Mouse (Mus musculus): ENCODE measurements at regions not wholly inside any gene's neighbourhood (a gene's known extent, or its start where the extent isn't known, plus 50 kb on each side); places are given as distances from the start of the nearest gene placed in this dataset.
A peak's percentile ranks its signal among the peaks of the same experiment; 100 is the strongest.

DNA sequence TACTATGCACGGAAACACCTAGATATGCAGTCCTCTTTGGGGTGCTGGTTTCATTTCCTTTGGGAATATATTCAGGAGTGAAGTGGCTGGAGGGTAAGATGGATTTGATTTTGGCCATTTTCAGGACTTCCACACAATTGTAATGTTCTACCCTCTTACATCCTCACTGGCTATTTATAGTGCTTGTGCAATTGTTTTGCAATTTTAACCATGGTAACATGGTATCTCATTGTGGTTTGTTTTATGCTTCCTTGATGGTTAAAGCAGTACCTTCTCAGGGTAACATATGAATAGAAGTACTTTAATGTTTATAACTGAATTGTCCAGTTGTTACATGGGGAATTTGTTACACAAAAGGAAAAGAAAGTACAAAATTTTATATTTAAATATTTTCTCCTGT, 135.3 kb upstream of the Nrp1 start:
- DNase-seq (ENCODE audit: low read depth, low spot score): no peak

DNA sequence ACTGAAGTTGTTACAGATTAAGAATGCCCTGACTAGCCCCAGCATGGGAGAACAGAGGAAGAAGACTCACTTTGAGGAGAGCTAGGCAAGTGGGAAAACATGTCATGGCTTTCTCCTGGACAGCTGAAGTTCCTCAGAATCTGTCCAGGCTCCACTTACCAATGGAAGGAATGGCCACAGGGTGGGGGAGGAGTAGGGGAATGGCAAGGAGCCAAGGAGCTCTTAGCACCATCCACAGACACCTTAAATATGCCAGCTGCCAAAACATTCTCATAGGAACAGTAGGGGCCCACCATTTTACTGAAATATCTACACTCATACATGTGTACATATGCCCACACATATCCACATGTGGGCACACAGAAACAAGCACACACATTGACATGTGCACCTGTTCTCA, 134.9 kb upstream of the Nrp1 start:
- DNase-seq (ENCODE audit: low read depth, low spot score): no peak

GRCm38 (mm10) chr8:128225123-128225522, 133.3 kb upstream of the Nrp1 start:
- DNase-seq (ENCODE audit: low read depth, low spot score): no peak

- DNase-seq (ENCODE audit: low read depth, low spot score): no peak
Measured at GRCm38 (mm10) chr8:128235071-128235470, 123.3 kb upstream of the Nrp1 start.

- DNase-seq (ENCODE audit: low read depth, low spot score): no peak
Measured at GRCm38 (mm10) chr8:128235527-128235926, 122.9 kb upstream of the Nrp1 start.

DNA sequence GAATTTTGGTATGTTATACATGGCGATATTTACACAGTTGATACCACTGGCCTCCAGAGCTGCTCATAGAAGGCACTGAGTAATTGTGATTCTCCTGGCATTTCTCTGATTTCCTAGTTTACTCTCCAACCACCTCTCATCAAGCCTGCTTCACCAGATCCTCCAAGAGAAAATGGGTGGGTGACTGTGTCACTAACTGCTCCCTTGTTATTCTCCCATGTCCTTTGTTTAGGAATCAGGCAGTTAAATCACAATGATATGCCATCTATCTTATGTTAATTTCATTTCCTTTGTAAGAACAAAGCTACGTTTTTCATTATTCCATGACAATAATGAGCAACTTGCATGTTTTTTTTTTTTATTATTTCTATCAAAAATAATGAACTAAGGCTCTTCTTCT, 122.3 kb upstream of the Nrp1 start:
- no peak for DNase-seq (ENCODE audit: low read depth, low spot score)

- no peak for DNase-seq (ENCODE audit: low read depth, low spot score)
Measured at GRCm38 (mm10) chr8:128238948-128239347, 119.5 kb upstream of the Nrp1 start.

DNA sequence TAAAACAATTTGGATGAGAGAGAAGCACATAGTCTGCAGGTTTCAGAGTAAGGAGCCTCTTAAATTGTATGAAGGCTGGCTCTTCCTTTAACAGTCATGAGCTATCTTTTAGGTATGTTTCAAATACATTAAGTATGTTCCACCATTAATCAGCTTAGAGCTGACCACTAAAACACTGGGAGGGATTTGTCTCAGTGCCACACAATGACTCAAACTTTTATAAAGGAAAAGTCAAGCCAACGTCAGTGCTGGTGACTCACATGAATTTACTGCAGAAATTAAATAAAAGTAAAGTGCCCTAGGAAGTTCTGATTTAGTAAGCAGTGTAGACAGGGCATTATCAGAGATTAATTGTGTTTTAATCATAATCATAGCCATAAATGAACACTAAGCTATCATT, 118.6 kb upstream of the Nrp1 start:
- DNase-seq (ENCODE audit: low read depth, low spot score): no peak

GRCm38 (mm10) chr8:128241200-128241599, 117.2 kb upstream of the Nrp1 start:
- DNase-seq (ENCODE audit: low read depth, low spot score): no peak

GRCm38 (mm10) chr8:128242465-128243251, 115.7 kb upstream of the Nrp1 start:
- DNase-seq (ENCODE audit: low read depth, low spot score): no peak

DNA sequence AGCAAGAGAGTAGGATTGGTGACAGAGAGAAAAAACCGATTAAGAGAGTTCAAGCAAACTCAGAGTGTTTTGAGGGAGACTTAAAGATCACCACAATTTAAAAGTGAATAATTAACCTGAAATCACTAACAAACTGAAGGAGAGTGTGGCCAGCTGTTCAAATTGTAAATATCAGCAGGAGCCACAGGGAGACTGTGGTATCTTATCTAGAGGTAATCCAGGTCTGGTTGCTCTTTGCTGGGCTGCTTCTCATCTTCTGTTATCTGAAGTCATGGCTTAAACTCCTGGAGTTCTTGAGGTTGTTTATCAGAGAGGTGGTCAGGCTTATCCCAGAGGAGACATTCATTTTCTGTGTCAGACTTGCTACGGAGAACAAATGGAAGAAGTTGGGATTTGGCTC, 106.7 kb upstream of the Nrp1 start:
- no peak for DNase-seq (ENCODE audit: low read depth, low spot score)

DNA sequence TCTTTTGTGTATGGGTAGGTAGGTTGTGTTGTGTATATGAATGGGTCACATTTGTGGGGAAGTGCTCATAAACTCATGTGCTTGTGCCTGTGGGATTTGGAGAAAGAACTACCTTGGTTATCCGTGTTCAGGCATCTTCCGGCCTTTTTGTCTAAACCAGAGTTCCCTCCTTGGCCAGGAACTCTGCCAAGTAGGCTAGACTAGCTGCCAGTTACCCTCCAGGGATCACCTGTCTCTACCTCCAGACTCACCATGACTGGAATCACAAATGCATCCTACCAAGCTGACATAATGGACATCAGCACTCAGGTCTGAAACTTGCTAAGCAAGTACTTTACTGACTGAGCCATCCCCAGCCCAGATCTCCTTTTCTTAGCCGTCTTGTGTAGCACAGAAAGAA, 97.6 kb upstream of the Nrp1 start:
- DNase-seq (ENCODE audit: low read depth, low spot score): no peak

DNA sequence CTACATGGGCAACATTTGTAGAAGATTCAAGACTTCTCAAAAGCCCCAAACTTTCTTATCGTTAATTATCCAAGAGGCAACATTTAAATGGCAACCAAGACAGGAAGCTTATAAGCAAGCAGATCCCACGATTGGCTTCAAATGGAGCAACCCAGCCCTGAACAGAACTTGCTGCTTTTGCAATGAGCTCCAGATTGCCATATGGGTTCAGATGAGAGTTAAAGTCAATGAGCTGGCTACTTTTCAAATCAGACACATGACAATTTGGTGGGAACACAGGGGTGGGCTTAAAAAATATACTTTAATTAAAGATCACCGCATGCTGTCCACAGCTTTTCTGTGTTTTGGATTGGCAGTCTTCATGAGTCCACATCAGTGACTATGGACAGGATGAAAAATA, 97.0 kb upstream of the Nrp1 start:
- DNase-seq (ENCODE audit: low read depth, low spot score): no peak

GRCm38 (mm10) chr8:128263251-128263947, 95.0 kb upstream of the Nrp1 start:
- no peak for DNase-seq (ENCODE audit: low read depth, low spot score)

GRCm38 (mm10) chr8:128267261-128267660, 91.1 kb upstream of the Nrp1 start:
- no peak for DNase-seq (ENCODE audit: low read depth, low spot score)

DNA sequence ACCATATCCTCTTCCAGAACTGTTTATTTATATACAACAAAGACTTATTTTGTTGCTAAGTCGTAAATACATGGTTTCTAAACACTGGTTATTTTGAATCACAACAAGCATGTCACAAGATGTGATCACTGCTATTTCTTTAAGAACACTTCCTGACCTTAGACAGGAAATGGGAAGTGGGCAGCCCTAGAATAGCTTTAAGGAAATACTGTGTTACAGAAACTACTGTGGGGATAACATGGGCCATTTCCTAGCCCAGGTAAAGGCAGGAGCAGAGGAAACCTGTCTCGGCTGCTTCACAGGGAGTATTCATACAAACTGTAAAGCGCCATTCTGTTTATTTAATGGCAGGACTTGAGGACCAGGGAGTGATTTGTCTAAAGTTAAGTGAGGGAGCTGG, 90.4 kb upstream of the Nrp1 start:
- peak; percentile 10 for DNase-seq (ENCODE audit: low read depth, low spot score)

DNA sequence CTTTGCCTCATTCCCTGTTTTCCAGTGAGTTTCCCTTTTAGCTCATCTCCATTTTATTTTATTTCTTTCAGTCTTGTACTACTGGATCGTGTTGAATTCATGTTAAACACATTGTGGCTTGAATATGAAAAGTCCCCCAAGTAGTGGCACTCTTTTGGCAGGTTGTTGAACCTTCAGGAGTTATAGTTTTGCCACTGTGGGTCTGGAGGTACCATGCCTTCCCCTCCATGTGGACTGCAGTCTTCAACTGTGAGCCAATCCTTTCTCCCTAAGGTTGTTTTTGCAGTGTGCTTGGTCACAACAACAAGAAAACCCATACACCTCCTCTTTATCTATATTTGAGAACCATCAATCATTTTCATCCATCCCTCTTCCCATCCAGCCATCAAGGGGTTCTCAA, 88.9 kb upstream of the Nrp1 start:
- no peak for DNase-seq (ENCODE audit: low read depth, low spot score)

DNA sequence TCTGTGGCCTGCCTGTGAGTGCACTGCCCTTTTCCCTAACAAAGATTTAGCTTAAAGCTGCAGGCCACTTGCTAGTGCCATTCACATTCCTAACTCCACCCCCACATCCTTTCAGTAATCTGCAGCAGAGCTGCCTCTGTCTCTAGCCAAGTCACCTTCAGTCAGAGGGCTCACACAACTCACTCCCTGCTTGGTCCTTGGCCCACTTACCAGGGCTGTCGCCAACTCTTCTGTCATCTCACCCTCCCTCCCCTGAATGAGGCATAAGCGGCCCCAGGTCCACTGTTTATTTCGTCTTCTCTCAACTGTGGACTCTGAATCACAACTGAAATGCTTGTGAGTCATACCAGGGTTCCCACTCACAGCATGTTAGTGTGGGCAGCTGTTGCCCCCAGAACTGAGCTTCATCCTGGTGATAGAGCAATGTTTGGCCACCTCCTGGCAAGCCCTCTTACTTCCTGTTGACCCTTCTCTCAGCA, 85.5 kb upstream of the Nrp1 start:
- DNase-seq (ENCODE audit: low read depth, low spot score): peak; percentile 19

GRCm38 (mm10) chr8:128276475-128276874, 81.9 kb upstream of the Nrp1 start:
- no peak for DNase-seq (ENCODE audit: low read depth, low spot score)

DNA sequence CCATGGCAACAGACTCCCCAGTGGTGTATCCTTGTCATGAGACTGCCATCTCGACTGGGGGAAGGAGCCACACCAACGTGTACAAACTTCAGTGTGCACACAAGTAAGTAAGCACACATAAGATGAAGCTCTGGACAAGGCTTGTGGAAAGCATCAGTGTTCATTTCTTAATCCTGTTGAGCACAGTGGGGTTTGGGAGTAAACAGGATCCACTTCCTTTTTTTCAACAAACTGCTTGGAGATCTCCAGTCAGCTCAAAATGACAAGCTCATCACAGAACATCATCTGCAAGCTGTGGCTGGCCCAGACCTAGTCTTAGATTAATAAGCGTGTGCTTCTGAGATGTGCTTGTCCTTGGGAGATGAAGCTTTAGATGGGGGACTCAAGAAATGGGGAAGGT, 75.6 kb upstream of the Nrp1 start:
- no peak for DNase-seq (ENCODE audit: low read depth, low spot score)

- DNase-seq (ENCODE audit: low read depth, low spot score): no peak
Measured at GRCm38 (mm10) chr8:128283365-128283764, 75.0 kb upstream of the Nrp1 start.

DNA sequence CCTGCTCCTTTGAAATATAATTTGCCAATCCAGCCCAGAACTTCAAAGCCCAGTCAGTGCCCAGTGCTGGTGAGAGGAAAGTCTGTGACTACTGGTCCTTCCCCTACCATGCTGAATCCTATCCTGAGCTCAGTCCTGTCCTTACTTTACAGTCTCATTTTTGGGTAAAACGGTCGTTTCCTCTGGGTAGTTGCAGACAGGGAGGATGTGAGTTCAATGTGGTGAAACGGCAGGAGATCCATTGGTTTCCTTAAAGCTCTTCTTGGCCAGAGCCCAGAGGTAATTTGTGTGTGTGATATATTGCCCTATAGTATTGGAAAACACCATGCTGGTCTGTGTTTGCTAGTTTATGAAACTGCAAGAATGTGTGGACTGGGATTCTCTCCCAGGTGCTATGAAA, 73.6 kb upstream of the Nrp1 start:
- no peak for DNase-seq (ENCODE audit: low read depth, low spot score)

DNA sequence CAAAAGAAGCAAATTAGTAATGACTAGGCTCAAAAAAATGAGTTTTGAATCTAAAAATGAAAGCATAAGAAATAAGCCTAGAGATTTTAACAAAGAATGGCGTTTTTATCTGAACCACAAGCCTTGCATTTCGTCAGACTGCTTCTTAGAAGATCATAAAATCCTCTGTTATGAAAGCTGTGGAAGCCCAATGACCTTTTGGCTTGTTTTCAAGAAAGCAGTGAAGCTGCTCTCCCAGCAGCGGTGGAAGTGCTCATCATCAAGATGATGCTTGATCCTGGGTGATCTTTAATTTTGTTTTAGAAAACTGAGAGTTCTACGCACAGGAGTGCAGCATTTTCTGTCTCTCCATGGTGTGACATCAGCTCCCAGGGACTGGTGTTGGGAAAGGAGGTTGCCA, 68.3 kb upstream of the Nrp1 start:
- no peak for DNase-seq (ENCODE audit: low read depth, low spot score)

Data from telencephalon, adult 2 months (tissue).